Mouse (Mus musculus): ENCODE data around the gene Bpifa1. TPM values are rescaled to one million over a fixed set of nuclear protein-coding genes. Genes with fewer than 3 reads are reported as not detected.

The Bpifa1 gene
- total RNA-seq, 2 experiments from 2014 or later: not detected

GRCm38 (mm10) chr2:154193994-154194504 lies 51.4 kb downstream of the Bpifa1 start:
- ATAC-seq (replicated peaks; ENCODE audit: low FRiP score, poor library complexity, severe bottlenecking): no peak

- ATAC-seq (replicated peaks; ENCODE audit: low FRiP score, poor library complexity, severe bottlenecking): no peak
Observed at GRCm38 (mm10) chr2:154197036-154197435, 54.4 kb downstream of the Bpifa1 start.

Other genes with a start within 250 kb of the Bpifa1 start
- gene Bpifb6, start 242.5 kb upstream of the Bpifa1 start, total RNA-seq (2015; ENCODE audit: low replicate concordance): not detected in 2 replicates
- not detected in 2 replicates for gene Bpifb6, start 242.5 kb upstream of the Bpifa1 start, total RNA-seq (2017; ENCODE audit: low replicate concordance)
- gene Bpifb3, start 224.7 kb upstream of the Bpifa1 start, total RNA-seq (2015; ENCODE audit: low replicate concordance): not detected in 2 replicates
- not detected in 2 replicates for gene Bpifb3, start 224.7 kb upstream of the Bpifa1 start, total RNA-seq (2017; ENCODE audit: low replicate concordance)
- not detected in 2 replicates for gene Bpifb4, start 204.7 kb upstream of the Bpifa1 start, total RNA-seq (2015; ENCODE audit: low replicate concordance)
- not detected in 2 replicates for gene Bpifb4, start 204.7 kb upstream of the Bpifa1 start, total RNA-seq (2017; ENCODE audit: low replicate concordance)
- gene Bpifa6, start 167.9 kb upstream of the Bpifa1 start, total RNA-seq (2015; ENCODE audit: low replicate concordance): not detected in 2 replicates
- gene Bpifa6, start 167.9 kb upstream of the Bpifa1 start, total RNA-seq (2017; ENCODE audit: low replicate concordance): not detected in 2 replicates
- gene Bpifa2, start 134.6 kb upstream of the Bpifa1 start, total RNA-seq (2015; ENCODE audit: low replicate concordance): not detected in 2 replicates
- not detected in 2 replicates for gene Bpifa2, start 134.6 kb upstream of the Bpifa1 start, total RNA-seq (2017; ENCODE audit: low replicate concordance)
- not detected in 2 replicates for gene Bpifa3, start 12.5 kb upstream of the Bpifa1 start, total RNA-seq (2015; ENCODE audit: low replicate concordance)
- gene Bpifa3, start 12.5 kb upstream of the Bpifa1 start, total RNA-seq (2017; ENCODE audit: low replicate concordance): not detected in 2 replicates
- not detected in 2 replicates for gene Bpifa5, start 19.7 kb downstream of the Bpifa1 start, total RNA-seq (2015; ENCODE audit: low replicate concordance)
- gene Bpifa5, start 19.7 kb downstream of the Bpifa1 start, total RNA-seq (2017; ENCODE audit: low replicate concordance): not detected in 2 replicates
- gene Bpifb1, start 47.9 kb downstream of the Bpifa1 start, total RNA-seq (2015; ENCODE audit: low replicate concordance): not detected in 2 replicates
- gene Bpifb1, start 47.9 kb downstream of the Bpifa1 start, total RNA-seq (2017; ENCODE audit: low replicate concordance): not detected in 2 replicates
- gene Bpifb5, start 80.9 kb downstream of the Bpifa1 start, total RNA-seq (2015; ENCODE audit: low replicate concordance): not detected in 2 replicates
- gene Bpifb5, start 80.9 kb downstream of the Bpifa1 start, total RNA-seq (2017; ENCODE audit: low replicate concordance): not detected in 2 replicates
- gene Bpifb9a, start 115.0 kb downstream of the Bpifa1 start, total RNA-seq (2015; ENCODE audit: low replicate concordance): not detected in 2 replicates
- gene Bpifb9a, start 115.0 kb downstream of the Bpifa1 start, total RNA-seq (2017; ENCODE audit: low replicate concordance): not detected in 2 replicates
- gene Bpifb9b, start 164.3 kb downstream of the Bpifa1 start, total RNA-seq (2015; ENCODE audit: low replicate concordance): not detected in 2 replicates
- gene Bpifb9b, start 164.3 kb downstream of the Bpifa1 start, total RNA-seq (2017; ENCODE audit: low replicate concordance): not detected in 2 replicates
- gene Cdk5rap1, start 230.1 kb downstream of the Bpifa1 start, total RNA-seq (2015; ENCODE audit: low replicate concordance): 5.9 and 13.1 TPM in 2 replicates
- gene Cdk5rap1, start 230.1 kb downstream of the Bpifa1 start, total RNA-seq (2017; ENCODE audit: low replicate concordance): 12.7 and 21.5 TPM in 2 replicates

Measured in erythroblast, adult 5-6 weeks (primary cell).